Mouse (Mus musculus): ENCODE results near the gene Akr1d1.

Akr1d1 gene

DNA sequence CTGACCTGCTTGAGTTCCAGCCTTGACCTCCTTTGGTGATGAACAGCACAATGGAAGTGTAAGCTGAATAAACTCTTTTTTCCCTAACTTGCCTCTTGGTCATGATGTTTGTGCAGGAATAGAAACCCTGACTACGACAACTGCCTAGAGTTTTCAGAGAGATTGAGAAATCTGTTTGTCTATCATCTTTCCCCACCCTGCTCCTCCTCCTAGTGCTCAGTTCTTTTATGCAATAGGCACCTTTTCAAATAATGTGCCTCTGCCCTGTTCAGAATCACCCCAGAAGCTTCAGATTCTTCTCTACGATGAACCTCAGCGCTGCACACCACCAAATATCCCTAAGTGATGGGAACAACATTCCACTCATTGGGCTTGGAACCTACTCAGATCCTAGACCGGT is at the start of gene Akr1d1:
Gene Akr1d1 (plus strand): TSS at position 234 of the 400 bp plus-strand sequence.
- no peak for DNase-seq (ENCODE audit: low spot score in 2 of 2)

DNA sequence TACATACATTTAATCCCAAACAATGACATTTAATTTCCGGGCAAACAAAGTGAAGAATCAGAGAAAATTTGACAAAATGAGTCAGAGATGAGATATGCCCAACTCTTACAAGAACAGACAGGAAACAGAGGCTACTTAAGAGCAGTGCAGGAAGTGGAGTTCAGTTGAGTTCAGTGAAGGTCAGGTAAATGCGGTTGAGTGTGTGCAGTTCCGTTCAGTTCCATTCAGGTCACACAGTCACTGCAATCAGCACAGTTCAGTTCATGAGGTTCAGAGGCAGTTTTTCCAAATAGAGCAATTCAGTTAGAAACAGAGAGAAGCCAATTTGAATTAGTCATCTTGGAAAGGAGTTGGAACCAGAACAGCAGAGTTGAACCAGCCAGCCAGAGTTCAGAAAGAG is 48.8 kb upstream of the Akr1d1 start:
- DNase-seq (ENCODE audit: low spot score in 2 of 2), result no peak

GRCm38 (mm10) chr6:37483262-37483661 is 46.7 kb upstream of the Akr1d1 start:
- DNase-seq (ENCODE audit: low spot score in 2 of 2), result no peak

GRCm38 (mm10) chr6:37484588-37485070 is 45.3 kb upstream of the Akr1d1 start:
- no peak for DNase-seq (ENCODE audit: low spot score in 2 of 2)

GRCm38 (mm10) chr6:37486502-37486901 is 43.5 kb upstream of the Akr1d1 start:
- no peak for DNase-seq (ENCODE audit: low spot score in 2 of 2)

GRCm38 (mm10) chr6:37492241-37492640 is 37.7 kb upstream of the Akr1d1 start:
- DNase-seq (ENCODE audit: low spot score in 2 of 2), result no peak

DNA sequence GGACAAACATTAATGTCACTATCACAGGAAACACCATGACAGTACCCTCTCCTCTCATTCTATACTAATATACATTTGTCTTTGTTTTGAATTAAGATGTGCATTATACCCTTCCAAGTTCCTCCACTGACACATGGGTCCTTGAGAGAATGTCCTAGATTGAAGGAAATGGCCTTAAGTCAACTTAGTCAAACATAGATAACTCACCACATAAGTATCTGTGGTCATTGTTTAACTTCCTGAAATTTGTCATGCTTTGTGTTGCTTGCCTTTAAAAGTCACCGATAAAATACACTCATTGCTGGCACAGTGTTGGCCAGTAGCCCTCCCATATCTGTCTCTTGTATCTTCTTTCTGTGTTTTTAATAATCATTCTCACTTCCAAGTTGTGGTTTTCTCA is 35.0 kb upstream of the Akr1d1 start:
- no peak for DNase-seq (ENCODE audit: low spot score in 2 of 2)

DNA sequence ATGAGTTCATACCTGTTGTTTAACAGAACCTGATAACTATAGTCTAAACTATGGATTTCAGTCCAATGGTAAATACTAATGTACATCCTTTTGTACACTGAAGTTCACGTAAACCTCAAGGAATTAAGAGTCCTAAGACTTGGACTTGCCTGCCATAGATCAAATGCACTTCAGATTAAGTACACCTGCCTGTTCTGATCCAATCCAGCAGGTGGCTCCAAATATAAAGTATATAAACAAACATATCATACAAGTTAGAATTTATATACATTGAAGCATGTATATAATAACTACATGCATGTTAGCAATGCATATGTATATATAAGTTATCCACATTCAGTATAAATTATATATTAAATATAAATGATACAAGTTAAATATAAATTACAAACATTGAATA is 33.1 kb upstream of the Akr1d1 start:
- DNase-seq (ENCODE audit: low spot score in 2 of 2), result no peak

- DNase-seq (ENCODE audit: low spot score in 2 of 2), result no peak
These were observed 24.4 kb upstream of the Akr1d1 start for GRCm38 (mm10) chr6:37505588-37505987.

GRCm38 (mm10) chr6:37506909-37507515 is 23.0 kb upstream of the Akr1d1 start:
- no peak for DNase-seq (ENCODE audit: low spot score in 2 of 2)

DNA sequence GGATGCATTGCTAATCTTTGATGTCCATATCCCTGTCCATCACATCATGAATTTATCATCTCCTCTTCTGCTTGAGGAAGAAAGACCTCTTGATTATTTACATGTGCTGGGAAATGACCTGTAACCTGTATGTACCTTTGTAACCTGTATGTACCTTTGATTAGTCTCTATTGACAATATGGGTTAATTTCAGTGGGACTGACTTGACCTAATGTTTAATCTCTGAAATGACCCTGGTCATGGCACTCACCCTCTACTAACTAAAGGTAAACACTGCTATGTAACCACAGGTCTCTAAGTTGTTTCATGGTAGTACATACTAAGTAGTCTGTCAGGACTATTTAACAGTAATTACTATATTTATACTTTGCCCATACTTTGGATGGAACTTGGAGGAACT is 19.2 kb upstream of the Akr1d1 start:
- no peak for DNase-seq (ENCODE audit: low spot score in 2 of 2)

GRCm38 (mm10) chr6:37520631-37521375 is 9.2 kb upstream of the Akr1d1 start:
- DNase-seq (ENCODE audit: low spot score in 2 of 2), result no peak

GRCm38 (mm10) chr6:37532036-37532435 is 2.1 kb downstream of the Akr1d1 start:
- no peak for DNase-seq (ENCODE audit: low spot score in 2 of 2)

GRCm38 (mm10) chr6:37536831-37537230 is 6.9 kb downstream of the Akr1d1 start:
- no peak for DNase-seq (ENCODE audit: low spot score in 2 of 2)

- DNase-seq (ENCODE audit: low spot score in 2 of 2), result no peak
These were observed 7.8 kb downstream of the Akr1d1 start for GRCm38 (mm10) chr6:37537801-37538200.

DNA sequence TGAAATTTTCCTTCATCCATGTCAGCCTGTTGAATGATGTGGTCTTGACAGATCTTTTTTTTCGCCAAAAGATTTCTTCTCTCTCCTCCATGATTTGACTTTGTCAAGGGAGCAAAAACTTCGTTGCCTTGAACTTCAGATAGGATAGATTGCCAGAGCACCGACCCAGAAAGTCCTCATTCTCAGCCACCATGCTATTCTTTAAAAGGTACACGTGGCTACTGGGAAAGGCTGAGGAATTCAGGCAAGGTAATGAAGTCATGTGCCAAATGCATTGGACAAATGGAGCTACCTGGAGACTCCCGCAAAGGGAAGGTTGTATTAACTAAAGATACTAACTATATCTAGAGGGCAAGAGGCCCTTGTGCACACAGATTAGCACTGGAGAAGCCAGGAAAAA is 8.8 kb downstream of the Akr1d1 start:
- DNase-seq (ENCODE audit: low spot score in 2 of 2), result no peak

GRCm38 (mm10) chr6:37539403-37539802 is 9.4 kb downstream of the Akr1d1 start:
- no peak for DNase-seq (ENCODE audit: low spot score in 2 of 2)

- no peak for DNase-seq (ENCODE audit: low spot score in 2 of 2)
These were observed 10.1 kb downstream of the Akr1d1 start for GRCm38 (mm10) chr6:37540113-37540512.

- DNase-seq (ENCODE audit: low spot score in 2 of 2), result no peak
These were observed 11.2 kb downstream of the Akr1d1 start for GRCm38 (mm10) chr6:37541171-37541570.

- no peak for DNase-seq (ENCODE audit: low spot score in 2 of 2)
These were observed 12.2 kb downstream of the Akr1d1 start for GRCm38 (mm10) chr6:37542145-37542544.

GRCm38 (mm10) chr6:37552760-37553159 is 22.8 kb downstream of the Akr1d1 start:
- DNase-seq (ENCODE audit: low spot score in 2 of 2), result no peak

GRCm38 (mm10) chr6:37553926-37554325 is 24.0 kb downstream of the Akr1d1 start:
- DNase-seq (ENCODE audit: low spot score in 2 of 2), result no peak

DNA sequence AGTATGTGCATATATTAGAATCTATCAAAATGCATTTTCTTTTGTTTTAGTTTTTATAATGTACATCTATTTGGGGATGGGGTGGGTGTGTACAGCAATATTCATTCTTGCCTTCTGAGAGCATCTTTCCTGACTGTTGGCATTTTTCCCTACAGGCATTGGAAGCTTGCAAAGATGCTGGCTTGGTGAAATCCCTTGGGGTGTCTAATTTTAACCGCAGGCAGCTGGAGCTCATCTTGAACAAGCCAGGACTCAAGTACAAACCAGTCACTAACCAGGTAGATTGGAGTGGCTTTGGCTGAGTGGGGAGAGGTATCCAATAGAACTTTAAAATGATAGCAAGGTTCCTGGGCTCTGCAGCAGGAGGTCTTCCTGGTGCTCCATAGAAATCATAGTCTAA is 24.4 kb downstream of the Akr1d1 start:
- no peak for DNase-seq (ENCODE audit: low spot score in 2 of 2)
